Mouse (Mus musculus): ENCODE results near the gene Dchs1. TPM values are rescaled to one million over a fixed set of nuclear protein-coding genes. Genes with fewer than 3 reads are reported as not detected.

Gene Dchs1
- polyA plus RNA-seq, 1 experiment: 28.6 TPM

GRCm38 (mm10) chr7:105809836-105810235 is 22.4 kb upstream of the Dchs1 start:
- no peaks in the 10 kb centered on the region for H3K4me1 ChIP-seq (ENCODE audit: control insufficient read depth, insufficient read depth, low read length)
- TF ChIP-seq CTCF (IDR thresholded peaks at IDR 0.05; ENCODE audit: borderline replicate concordance, insufficient read depth, low read length): no peak
- TF ChIP-seq POLR2A (IDR thresholded peaks at IDR 0.05; ENCODE audit: low read depth, low read length): no peak
- H3K4me3 ChIP-seq (ENCODE audit: insufficient read depth, low read length): peak overlapping the region; percentile 77
- H3K27ac ChIP-seq (ENCODE audit: insufficient read depth, low read length): no peak overlapping the region

- H3K4me3 ChIP-seq (ENCODE audit: insufficient read depth, low read length): no peak overlapping the region
- no peak; the same call in 1 of the 2 replicates for TF ChIP-seq POLR2A (IDR thresholded peaks at IDR 0.05; ENCODE audit: low read depth, low read length)
- no peak for TF ChIP-seq CTCF (IDR thresholded peaks at IDR 0.05; ENCODE audit: borderline replicate concordance, insufficient read depth, low read length)
- no peak overlapping the region for H3K27ac ChIP-seq (ENCODE audit: insufficient read depth, low read length)
- no peaks in the 10 kb centered on the region for H3K4me1 ChIP-seq (ENCODE audit: control insufficient read depth, insufficient read depth, low read length)
Observed at GRCm38 (mm10) chr7:105808385-105808784, 20.9 kb upstream of the Dchs1 start.

- no peak overlapping the region for H3K27ac ChIP-seq (ENCODE audit: insufficient read depth, low read length)
- no peaks in the 10 kb centered on the region for H3K4me1 ChIP-seq (ENCODE audit: control insufficient read depth, insufficient read depth, low read length)
- TF ChIP-seq POLR2A (IDR thresholded peaks at IDR 0.05; ENCODE audit: low read depth, low read length) (peak; percentile 26; the same call in 1 of the 2 replicates), CTCF (IDR thresholded peaks at IDR 0.05; ENCODE audit: borderline replicate concordance, insufficient read depth, low read length) (no peak)
- no peak overlapping the region for H3K4me3 ChIP-seq (ENCODE audit: insufficient read depth, low read length)
Observed at GRCm38 (mm10) chr7:105806716-105807115, 19.3 kb upstream of the Dchs1 start.

- no peak overlapping the region for H3K27ac ChIP-seq (ENCODE audit: insufficient read depth, low read length)
- H3K4me1 ChIP-seq (ENCODE audit: control insufficient read depth, insufficient read depth, low read length): no peaks in the 10 kb centered on the region
- H3K4me3 ChIP-seq (ENCODE audit: insufficient read depth, low read length): no peak overlapping the region
- TF ChIP-seq POLR2A (IDR thresholded peaks at IDR 0.05; ENCODE audit: low read depth, low read length) (no peak), CTCF (IDR thresholded peaks at IDR 0.05; ENCODE audit: borderline replicate concordance, insufficient read depth, low read length) (no peak)
Observed at GRCm38 (mm10) chr7:105806125-105806524, 18.7 kb upstream of the Dchs1 start.

GRCm38 (mm10) chr7:105803428-105803827 is 16.0 kb upstream of the Dchs1 start:
- H3K4me3 ChIP-seq (ENCODE audit: insufficient read depth, low read length): no peak overlapping the region
- TF ChIP-seq POLR2A (IDR thresholded peaks at IDR 0.05; ENCODE audit: low read depth, low read length) (no peak), CTCF (IDR thresholded peaks at IDR 0.05; ENCODE audit: borderline replicate concordance, insufficient read depth, low read length) (no peak)
- H3K27ac ChIP-seq (ENCODE audit: insufficient read depth, low read length): no peak overlapping the region
- H3K4me1 ChIP-seq (ENCODE audit: control insufficient read depth, insufficient read depth, low read length): no peaks in the 10 kb centered on the region

GRCm38 (mm10) chr7:105802771-105803170 is 15.3 kb upstream of the Dchs1 start:
- Histone ChIP-seq H3K27ac (ENCODE audit: insufficient read depth, low read length) (no peak overlapping the region), H3K4me3 (ENCODE audit: insufficient read depth, low read length) (no peak overlapping the region), H3K4me1 (ENCODE audit: control insufficient read depth, insufficient read depth, low read length) (no peaks in the 10 kb centered on the region)
- TF ChIP-seq CTCF (IDR thresholded peaks at IDR 0.05; ENCODE audit: borderline replicate concordance, insufficient read depth, low read length) (no peak), POLR2A (IDR thresholded peaks at IDR 0.05; ENCODE audit: low read depth, low read length) (no peak)

GRCm38 (mm10) chr7:105802312-105802711 is 14.9 kb upstream of the Dchs1 start:
- Histone ChIP-seq H3K4me1 (ENCODE audit: control insufficient read depth, insufficient read depth, low read length) (no peaks in the 10 kb centered on the region), H3K27ac (ENCODE audit: insufficient read depth, low read length) (no peak overlapping the region), H3K4me3 (ENCODE audit: insufficient read depth, low read length) (no peak overlapping the region)
- TF ChIP-seq CTCF (IDR thresholded peaks at IDR 0.05; ENCODE audit: borderline replicate concordance, insufficient read depth, low read length) (no peak), POLR2A (IDR thresholded peaks at IDR 0.05; ENCODE audit: low read depth, low read length) (no peak)

- no peak overlapping the region for H3K27ac ChIP-seq (ENCODE audit: insufficient read depth, low read length)
- no peak for TF ChIP-seq POLR2A (IDR thresholded peaks at IDR 0.05; ENCODE audit: low read depth, low read length)
- TF ChIP-seq CTCF (IDR thresholded peaks at IDR 0.05; ENCODE audit: borderline replicate concordance, insufficient read depth, low read length): no peak
- H3K4me1 ChIP-seq (ENCODE audit: control insufficient read depth, insufficient read depth, low read length): no peaks in the 10 kb centered on the region
- H3K4me3 ChIP-seq (ENCODE audit: insufficient read depth, low read length): no peak overlapping the region
Observed at GRCm38 (mm10) chr7:105796972-105797371, 9.5 kb upstream of the Dchs1 start.

GRCm38 (mm10) chr7:105795759-105796366 is 8.4 kb upstream of the Dchs1 start:
- Histone ChIP-seq H3K27ac (ENCODE audit: insufficient read depth, low read length) (no peak overlapping the region), H3K4me3 (ENCODE audit: insufficient read depth, low read length) (no peak overlapping the region), H3K4me1 (ENCODE audit: control insufficient read depth, insufficient read depth, low read length) (no peaks in the 10 kb centered on the region)
- no peak for TF ChIP-seq POLR2A (IDR thresholded peaks at IDR 0.05; ENCODE audit: low read depth, low read length)
- TF ChIP-seq CTCF (IDR thresholded peaks at IDR 0.05; ENCODE audit: borderline replicate concordance, insufficient read depth, low read length): no peak

- Histone ChIP-seq H3K4me1 (ENCODE audit: control insufficient read depth, insufficient read depth, low read length) (no peaks in the 10 kb centered on the region), H3K27ac (ENCODE audit: insufficient read depth, low read length) (no peak overlapping the region), H3K4me3 (ENCODE audit: insufficient read depth, low read length) (no peak overlapping the region)
- no peak for TF ChIP-seq CTCF (IDR thresholded peaks at IDR 0.05; ENCODE audit: borderline replicate concordance, insufficient read depth, low read length)
- TF ChIP-seq POLR2A (IDR thresholded peaks at IDR 0.05; ENCODE audit: low read depth, low read length): no peak
Observed at GRCm38 (mm10) chr7:105793701-105794100, 6.2 kb upstream of the Dchs1 start.

Data from embryonic fibroblast, embryonic 13.5 days (primary cell).